Mouse (Mus musculus) neutrophil, adult 59 days (primary cell): ENCODE measurements around the gene Gm8229. TPM values are rescaled to one million over a fixed set of nuclear protein-coding genes. Genes with fewer than 3 reads are reported as not detected.

Experiments used
- total RNA-seq, 2 experiments: library from RNA; stranded (reverse); gene quantifications; 1 replicate in 1 of 2; 2 replicates in 1 of 2; pipeline ENCODE4 v1.2.4; 2023

Gene Gm8229
- not detected for total RNA-seq

GRCm38 (mm10) chr14:44365057-44365456 lies at the start of gene Gm8229:
Gene Gm8229 (plus strand): TSS chr14:44365357.

GRCm38 (mm10) chr14:44338484-44338883 lies 26.7 kb upstream of the Gm8229 start, which contains the start of gene Gm5930:
Gene Gm5930 (minus strand): TSS chr14:44338584.

GRCm38 (mm10) chr14:44410588-44410987 lies 45.4 kb downstream of the Gm8229 start, which contains the start of gene Gm3371:
Gene Gm3371 (minus strand): TSS chr14:44410688.

Other genes with a start within 250 kb of the Gm8229 start
- gene Gm3327, start 241.5 kb upstream of the Gm8229 start, total RNA-seq: not detected
- not detected for gene Gm8212, start 167.7 kb upstream of the Gm8229 start, total RNA-seq
- gene 4930503E14Rik, start 152.1 kb upstream of the Gm8229 start, total RNA-seq: not detected
- not detected for gene Gm8220, start 79.8 kb upstream of the Gm8229 start, total RNA-seq
- gene Gm5930, start 26.8 kb upstream of the Gm8229 start, total RNA-seq: not detected
- not detected for gene Gm3371, start 45.3 kb downstream of the Gm8229 start, total RNA-seq
- gene Gm8232, start 68.3 kb downstream of the Gm8229 start, total RNA-seq: not detected
- not detected for gene BC061237, start 127.1 kb downstream of the Gm8229 start, total RNA-seq
- gene Gm17093, start 152.9 kb downstream of the Gm8229 start, total RNA-seq: not detected
- not detected for gene Gm8247, start 217.8 kb downstream of the Gm8229 start, total RNA-seq